Mouse (Mus musculus) hindlimb bud, embryonic 11.5 days (tissue): ENCODE results near the gene Pym1.

ENCODE experiments used
- DNase-seq: peaks from one replicate; pipeline ENCODE4 v3.0.0-alpha.2; 2012; ENCODE audit warnings: low read depth, low spot score; ENCODE audit errors: extremely low spot score

Pym1 gene

GRCm38 (mm10) chr10:128804271-128805091, 56.8 kb downstream of the Pym1 start, which contains the start of gene Tmem198b:
TSS of gene Tmem198b (minus strand) at chr10:128804370.
- DNase-seq, result peak; percentile 62

DNA sequence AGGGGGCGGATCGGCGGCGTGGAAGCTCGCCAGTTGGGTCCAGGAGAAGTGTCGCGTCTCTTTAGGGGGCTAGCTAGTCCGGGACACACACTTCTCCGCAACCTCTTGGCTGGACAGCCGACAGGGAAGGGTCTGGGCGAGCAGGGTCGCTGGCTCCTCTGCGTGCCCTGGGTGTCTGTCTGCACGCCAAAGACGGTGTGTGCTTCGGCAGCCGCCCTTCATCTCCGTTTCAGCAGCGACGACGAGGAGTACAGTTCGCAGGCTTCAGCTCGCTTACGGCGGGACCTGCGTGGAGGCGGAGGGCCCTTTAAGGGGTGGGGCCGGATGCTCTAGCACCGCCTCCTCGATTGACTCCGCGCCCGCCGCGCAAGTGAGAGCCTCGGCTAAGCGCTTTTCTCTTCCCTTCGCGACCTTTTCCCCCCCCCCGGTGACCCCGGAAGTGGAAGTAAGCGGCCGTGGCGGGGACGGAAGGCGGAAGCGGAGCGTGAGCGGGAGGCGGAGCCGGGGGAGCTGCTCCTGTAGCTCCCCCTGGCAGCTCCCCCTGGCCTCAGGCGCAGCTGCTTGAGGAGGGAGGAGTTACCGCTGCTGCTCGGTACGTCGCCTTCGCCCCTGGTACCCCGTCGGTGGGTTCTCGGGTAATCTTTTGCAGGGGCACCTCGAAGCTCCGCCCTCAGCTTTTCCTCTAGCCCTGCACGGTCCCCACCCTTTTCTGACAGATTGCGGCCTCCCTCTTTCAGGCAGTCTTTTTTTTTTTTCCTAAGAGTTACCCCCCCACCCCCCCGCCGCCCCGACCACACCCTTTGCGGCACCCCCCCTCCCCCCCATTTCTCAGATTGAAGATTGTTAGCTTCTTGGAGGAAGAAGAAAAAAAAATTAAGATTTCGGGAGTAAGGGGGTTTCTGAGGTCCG, 57.7 kb downstream of the Pym1 start:
- DNase-seq, result peak; percentile 66

GRCm38 (mm10) chr10:128806086-128806485, 58.4 kb downstream of the Pym1 start:
- no peak for DNase-seq

DNA sequence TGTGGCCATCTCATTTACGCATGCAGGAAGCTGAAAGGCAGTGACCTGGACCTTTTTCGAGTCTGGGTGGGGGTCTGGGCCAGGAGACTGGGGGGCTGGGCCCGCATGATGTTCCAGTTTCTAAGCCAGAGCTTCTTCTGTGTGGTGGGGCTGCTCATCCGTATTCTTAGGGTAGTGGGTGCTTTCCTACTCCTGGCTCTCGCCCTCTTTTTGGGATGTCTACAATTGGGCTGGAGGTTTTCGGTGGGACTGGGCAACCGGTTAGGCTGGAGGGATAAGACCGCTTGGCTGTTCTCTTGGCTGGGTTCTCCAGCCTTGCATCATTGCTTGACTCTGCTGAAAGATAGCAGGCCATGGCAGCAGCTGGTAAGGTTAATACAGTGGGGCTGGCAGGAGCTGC, 59.3 kb downstream of the Pym1 start:
- no peak for DNase-seq
